ENCODE assay signal across 8 mouse cellular contexts in the genomic region with DNA sequence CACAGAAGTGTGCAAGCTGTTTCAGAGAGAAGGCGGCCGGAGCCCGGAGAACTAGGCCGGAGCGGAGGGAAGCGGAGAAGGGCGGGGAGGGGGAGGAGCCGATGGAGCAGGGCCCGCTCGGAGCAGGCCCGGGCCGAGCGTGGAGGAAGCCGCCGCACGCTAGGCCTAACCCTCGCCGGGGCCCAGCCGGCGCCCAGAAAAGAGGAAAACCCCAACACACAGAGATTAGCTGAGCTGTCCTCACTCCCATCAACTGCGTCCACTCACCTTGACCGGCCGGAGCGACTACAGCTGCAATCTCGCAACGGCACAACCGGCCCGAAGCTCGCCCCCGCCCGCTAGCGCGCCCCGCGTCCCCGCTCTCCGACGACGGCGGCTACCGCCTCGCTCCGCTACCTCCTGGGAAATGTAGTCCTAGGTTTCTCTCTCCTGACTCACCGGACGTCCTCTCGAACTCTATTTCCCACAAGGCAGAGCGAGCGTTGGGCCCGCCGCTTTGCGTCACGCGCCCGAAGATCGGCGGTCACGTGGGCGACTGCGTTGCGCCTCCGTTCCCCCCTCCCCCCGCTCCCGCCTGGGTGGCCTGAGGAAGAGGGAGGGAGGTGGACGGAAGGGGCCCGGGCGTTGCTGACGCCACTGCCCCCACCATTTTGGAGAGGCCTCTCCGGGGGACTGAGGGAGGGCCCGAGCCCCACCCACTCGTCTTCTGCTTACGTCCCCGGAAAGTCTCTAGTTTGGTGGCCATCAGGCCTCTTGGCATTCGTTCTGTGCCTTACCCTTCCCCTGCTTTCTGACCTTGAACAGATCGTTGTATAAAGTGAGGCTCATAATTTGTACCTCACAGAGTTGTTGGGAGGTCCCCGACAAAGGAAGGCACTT. TPM values are rescaled to one million over a fixed set of nuclear protein-coding genes. Genes with fewer than 3 reads are reported as not detected.
DNase-seq lines count a peak whose midpoint lies in the region; ATAC-seq and TF ChIP-seq lines count a peak whose summit lies in the region.

Gene Thrap3 (minus strand): TSS at position 458 of the 879 bp plus-strand sequence.

- peak; percentile 99 for ATAC-seq in kidney, embryonic 14.5 days (ENCODE audit: low FRiP score, low TSS enrichment)
- ATAC-seq in limb, embryonic 15.5 days (ENCODE audit: insufficient number of reproducible peaks, low FRiP score, low TSS enrichment, low read depth), result peak; percentile 99

- H3K4me1 ChIP-seq in bone marrow macrophage, adult 2 months (ENCODE audit: control insufficient read depth, insufficient read depth, low read length), result peaks cover 34% of the 10 kb centered on the region
- peaks cover 8% of the 10 kb centered on the region; the same call in 1 of the 2 replicates for H3K4me1 ChIP-seq in embryonic fibroblast, embryonic 13.5 days (ENCODE audit: control insufficient read depth, insufficient read depth, low read length)
- peaks cover 14% of the 10 kb centered on the region for H3K4me1 ChIP-seq in kidney, embryonic 14.5 days (ENCODE audit: control insufficient read depth, insufficient read depth, low read length)
- peaks cover 38% of the 10 kb centered on the region for H3K4me1 ChIP-seq in limb, embryonic 15.5 days

- H3K9ac ChIP-seq in kidney, embryonic 14.5 days (ENCODE audit: low read depth, low read length), result peak within 1 kb of the TSS; percentile 90
- H3K9ac ChIP-seq in limb, embryonic 15.5 days, result peak within 1 kb of the TSS; percentile 73

- WGBS in kidney, embryonic 14.5 days, result under 1% methylated on average over 73 of the region's 75 CpGs
- WGBS in limb, embryonic 15.5 days, result under 1% methylated on average over 75 of the region's 75 CpGs

- H3K36me3 ChIP-seq in kidney, embryonic 14.5 days (ENCODE audit: control insufficient read depth, insufficient read depth, low read length), result 0 out of 2 replicates have a peak, but pooled peaks cover 2% of the 10 kb centered on the region
- H3K36me3 ChIP-seq in limb, embryonic 15.5 days, result 0 out of 2 replicates have a peak, but pooled peaks cover 3% of the 10 kb centered on the region

- H3K27ac ChIP-seq in bone marrow macrophage, adult 2 months (ENCODE audit: insufficient read depth, low read depth, low read length), result peak within 1 kb of the TSS; percentile 98
- H3K27ac ChIP-seq in embryonic fibroblast, embryonic 13.5 days (ENCODE audit: insufficient read depth, low read length), result peak within 1 kb of the TSS; percentile 98
- peak within 1 kb of the TSS; percentile 98 for H3K27ac ChIP-seq in kidney, embryonic 14.5 days (ENCODE audit: low read depth, low read length)
- H3K27ac ChIP-seq in limb, embryonic 15.5 days, result peak within 1 kb of the TSS; percentile 99

- DNase-seq in A20 (ENCODE audit: low read depth, low spot score), result peak; percentile 99
- peak; percentile 98 to 99 for DNase-seq in heart, adult 9 months (ENCODE audit: low spot score in 2 of 2)
- DNase-seq in monocyte, adult 2 months (ENCODE audit: low read depth in 1 of 2, low spot score in 2 of 2), result peak; percentile 99
- DNase-seq in spleen, postnatal 36 days (ENCODE audit: low spot score in 2 of 2), result peak; percentile 99 to 100

- peak within 1 kb of the TSS; percentile 90 for H3K4me3 ChIP-seq in bone marrow macrophage, adult 2 months (ENCODE audit: insufficient read depth, low read length)
- H3K4me3 ChIP-seq in embryonic fibroblast, embryonic 13.5 days (ENCODE audit: insufficient read depth, low read length), result peak within 1 kb of the TSS; percentile 71
- peak within 1 kb of the TSS; percentile 76 for H3K4me3 ChIP-seq in kidney, embryonic 14.5 days (ENCODE audit: low read length)
- peak within 1 kb of the TSS; percentile 69 for H3K4me3 ChIP-seq in limb, embryonic 15.5 days

- TF ChIP-seq CTCF in bone marrow macrophage, adult 2 months (IDR thresholded peaks at IDR 0.05; ENCODE audit: low read depth, low read length), result no peak
- no peak for TF ChIP-seq CTCF in embryonic fibroblast, embryonic 13.5 days (IDR thresholded peaks at IDR 0.05; ENCODE audit: borderline replicate concordance, insufficient read depth, low read length)

- H3K9me3 ChIP-seq in kidney, embryonic 14.5 days (ENCODE audit: control insufficient read depth, low read length), result no peaks in the 10 kb centered on the region
- no peaks in the 10 kb centered on the region for H3K9me3 ChIP-seq in limb, embryonic 15.5 days

- H3K27me3 ChIP-seq in kidney, embryonic 14.5 days (ENCODE audit: control insufficient read depth, insufficient read depth, low read length), result no peaks in the 10 kb centered on the region
- no peaks in the 10 kb centered on the region for H3K27me3 ChIP-seq in limb, embryonic 15.5 days

- TF ChIP-seq POLR2A in bone marrow macrophage, adult 2 months (IDR thresholded peaks at IDR 0.05; ENCODE audit: borderline replicate concordance, low read depth, low read length), result no peak; the same call in 1 of the 2 replicates
- TF ChIP-seq POLR2A in embryonic fibroblast, embryonic 13.5 days (IDR thresholded peaks at IDR 0.05; ENCODE audit: low read depth, low read length), result peak; percentile 89

- peak within 1 kb of the TSS; percentile 60 for H3K4me2 ChIP-seq in kidney, embryonic 14.5 days (replicated peaks; ENCODE audit: low read depth, low read length)
- peak within 1 kb of the TSS; percentile 54 for H3K4me2 ChIP-seq in limb, embryonic 15.5 days

RNA-seq across cellular contexts. Expression of gene Thrap3, which starts in this region (rescaled TPM):
- polyA plus RNA-seq in bone marrow macrophage, adult 2 months (2012; ENCODE audit: insufficient read depth, insufficient read length, missing spikeins), result 230 and 236 TPM in 2 replicates
- polyA plus RNA-seq in embryonic fibroblast, embryonic 13.5 days (2011; ENCODE audit: insufficient read length, low read depth, missing spikeins), result 311 and 382 TPM in 2 replicates
- polyA plus RNA-seq in kidney, embryonic 14.5 days (2014; fragmentation: Nextera tagmentation; extraction: Ambion mirVana), result 141 and 281 TPM in 2 replicates
- polyA plus RNA-seq in limb, embryonic 15.5 days (2015; fragmentation: Nextera tagmentation; extraction: Ambion mirVana), result 183 and 198 TPM in 2 replicates

Comparison
In these comparisons a context has a peak if more than half of its experiments do, and no peak if none do; other contexts are left out.
1. Peak in every context shown above with its lines: DNase-seq, ATAC-seq, H3K4me3 ChIP-seq and H3K27ac ChIP-seq.